Mouse (Mus musculus) layer of hippocampus, adult 8-10 months (tissue): ENCODE measurements around the gene Ripk3. TPM values are rescaled to one million over a fixed set of nuclear protein-coding genes. Genes with fewer than 3 reads are reported as not detected.

ENCODE experiments used
- DNase-seq, 2 experiments: peaks; one replicate each; pipeline ENCODE4 v3.0.0; 2022; ENCODE audit warnings: low spot score in 2 of 2
- total RNA-seq, 4 experiments: library from RNA; stranded (reverse); gene quantifications; 2 replicates each; pipeline ENCODE4 v1.2.4; 2022

Ripk3 gene
- total RNA-seq, 4 experiments from 2014 or later, result 0.95 to 3.4 (median 0.99) TPM; not detected in 1

- DNase-seq, result no peak
Measured at GRCm38 (mm10) chr14:55795380-55796163, 6.9 kb upstream of the Ripk3 start.

DNA sequence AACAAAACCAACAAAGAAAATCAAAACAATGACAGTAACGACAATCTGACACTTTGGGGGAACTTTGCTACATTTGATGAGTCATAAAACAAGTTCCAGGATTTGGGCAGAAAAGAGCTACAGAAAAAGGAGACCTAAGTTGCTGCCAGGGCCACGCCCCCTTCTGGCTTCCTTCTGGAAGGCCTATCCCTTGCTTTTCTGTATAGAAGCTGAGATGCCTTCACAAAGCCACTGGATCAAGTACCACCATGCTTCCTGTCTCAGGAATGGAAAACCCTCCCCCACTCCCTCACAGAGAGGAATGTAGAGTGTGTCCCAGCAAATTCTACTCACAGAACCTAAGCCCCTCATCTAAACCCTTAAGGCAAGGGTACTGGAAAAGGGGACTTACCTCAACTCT is 5.3 kb upstream of the Ripk3 start:
- DNase-seq, result no peak

DNA sequence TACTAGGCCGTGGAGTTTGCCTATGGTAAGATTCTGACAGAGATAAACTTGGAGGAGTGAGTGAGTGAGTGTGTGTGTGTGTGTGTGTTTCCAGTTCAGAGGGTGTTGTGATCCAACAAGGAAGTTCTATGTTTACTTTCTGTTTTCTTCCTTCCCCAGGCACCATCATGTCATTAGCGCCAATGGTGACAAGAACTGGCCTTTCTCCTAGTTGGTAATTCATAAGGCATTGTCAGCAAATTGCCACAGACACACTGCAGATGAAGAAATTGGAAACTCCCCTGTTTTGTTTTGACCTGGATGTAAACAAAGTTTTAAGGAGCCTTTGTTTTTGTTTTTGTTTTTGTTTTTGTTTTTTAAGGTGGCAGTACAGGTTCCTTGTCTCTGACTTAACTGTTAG is 4.8 kb upstream of the Ripk3 start:
- DNase-seq, result no peak

GRCm38 (mm10) chr14:55787731-55788130 is 934 bp downstream of the Ripk3 start:
- no peak for DNase-seq

- DNase-seq, result no peak
Measured at GRCm38 (mm10) chr14:55785195-55785594, 3.5 kb downstream of the Ripk3 start.

DNA sequence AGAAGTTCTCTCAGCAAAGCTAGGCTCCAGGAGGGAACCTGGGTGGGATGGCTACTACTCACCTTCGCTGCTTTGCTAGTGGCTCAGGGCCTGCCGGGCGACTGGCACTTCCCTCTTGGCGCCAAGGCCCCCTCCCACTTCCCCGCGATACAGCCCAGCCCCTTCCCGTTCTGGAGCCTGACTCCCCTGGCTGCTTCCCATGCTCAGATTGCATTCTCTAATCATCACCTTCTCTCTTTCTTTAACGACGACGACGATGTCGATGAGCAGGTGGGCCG is 4.8 kb downstream of the Ripk3 start, which contains the start of gene Adcy4:
Adcy4 (minus strand) TSS at position 138 of the 278 bp plus-strand sequence.
- DNase-seq, result no peak

DNA sequence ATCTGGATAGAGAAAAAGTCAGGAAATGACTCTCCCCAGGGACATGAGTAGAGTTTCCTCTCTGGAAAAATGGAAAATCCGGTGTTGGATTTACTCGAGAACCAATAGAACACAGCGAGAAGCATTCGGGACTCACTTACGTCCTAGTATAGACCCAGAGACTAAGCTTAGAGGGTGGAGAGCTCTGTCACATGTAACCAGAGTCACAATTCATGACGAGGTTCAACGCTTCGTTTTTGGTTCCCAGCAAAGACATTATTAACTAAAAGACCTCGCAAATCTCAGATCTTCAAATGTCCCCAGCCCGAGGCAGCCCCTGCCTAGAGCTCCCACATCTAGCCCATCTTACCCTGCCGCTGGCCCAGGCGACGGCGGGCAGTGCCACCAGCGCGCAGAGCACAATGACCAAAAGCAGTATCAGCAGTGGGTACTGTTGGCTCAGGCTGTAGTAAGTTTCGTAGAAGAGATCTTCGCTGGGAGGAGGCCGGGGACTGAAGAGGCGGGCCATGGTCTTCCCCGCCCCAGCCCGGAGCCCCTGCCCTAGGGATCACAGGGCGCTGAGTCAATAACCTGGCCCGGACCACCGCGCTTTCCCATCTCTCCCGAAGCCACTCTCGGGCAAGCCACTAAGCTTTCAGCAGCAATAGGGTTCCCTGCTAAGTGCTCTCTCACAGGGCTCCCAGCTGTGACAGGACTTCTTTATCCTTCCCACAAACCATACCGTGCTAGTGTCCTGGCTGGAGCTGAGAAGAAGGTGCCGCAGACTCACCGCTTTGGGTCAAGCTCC is 5.3 kb downstream of the Ripk3 start:
- no peak for DNase-seq

DNA sequence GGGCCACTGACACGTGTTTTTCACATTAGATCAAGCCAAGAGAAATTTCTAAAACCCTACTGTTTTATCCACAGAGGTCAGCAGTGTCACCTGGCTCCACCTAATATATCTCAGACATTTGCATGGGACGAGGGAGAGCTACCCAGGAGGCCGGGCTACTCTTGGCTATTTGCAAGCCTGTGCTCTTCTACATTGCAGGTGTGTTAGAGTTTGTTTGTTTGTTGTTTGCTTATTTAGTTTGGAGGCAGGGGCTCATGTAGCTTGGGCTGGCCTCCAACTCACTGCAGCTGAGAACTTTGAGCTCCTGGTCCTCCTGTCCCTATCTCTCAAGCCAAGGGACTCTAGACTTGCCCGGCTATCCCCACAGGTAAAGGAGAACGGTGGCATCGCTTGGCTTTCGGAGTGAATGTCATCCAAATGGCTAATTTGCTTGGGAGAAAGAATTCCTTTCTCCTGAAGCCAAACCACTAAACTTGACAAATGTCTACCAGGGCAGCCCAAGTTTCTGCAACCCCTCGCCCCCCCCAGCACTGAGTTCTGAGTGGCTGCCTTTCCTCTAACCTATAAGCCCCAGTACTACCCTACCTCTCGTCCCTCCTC is 6.2 kb downstream of the Ripk3 start:
- no peak for DNase-seq

GRCm38 (mm10) chr14:55781310-55781709 is 7.4 kb downstream of the Ripk3 start:
- DNase-seq, result peak; percentile 43 to 51

DNA sequence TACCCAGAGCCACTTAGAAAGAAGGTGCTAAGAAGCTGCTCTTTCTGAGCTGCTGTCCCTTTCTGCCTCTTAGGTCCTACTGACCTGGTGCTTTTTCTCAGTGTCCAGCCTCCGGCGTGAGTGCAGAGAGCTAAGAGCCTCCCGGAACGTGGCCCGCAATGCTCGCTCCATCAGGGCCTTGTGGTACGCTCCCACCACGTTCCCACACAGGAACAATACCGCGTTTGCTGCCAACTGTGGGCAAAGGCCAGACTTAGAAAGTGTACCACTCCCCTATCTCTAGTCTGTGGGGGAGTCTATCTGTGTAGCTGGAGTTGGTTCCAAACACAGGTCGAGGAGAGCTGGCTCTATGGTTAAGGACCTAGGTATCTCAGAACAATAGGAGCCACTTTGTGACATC is 7.9 kb downstream of the Ripk3 start:
- peak in 1 of 2 experiments; percentile 6 for DNase-seq

- DNase-seq, result peak in 1 of 2 experiments; percentile 2
Measured at GRCm38 (mm10) chr14:55779656-55780055, 9.0 kb downstream of the Ripk3 start.

- peak in 1 of 2 experiments; percentile 1 for DNase-seq
Measured at GRCm38 (mm10) chr14:55778686-55779085, 10.0 kb downstream of the Ripk3 start.

GRCm38 (mm10) chr14:55777806-55778205 is 10.9 kb downstream of the Ripk3 start:
- DNase-seq, result no peak

DNA sequence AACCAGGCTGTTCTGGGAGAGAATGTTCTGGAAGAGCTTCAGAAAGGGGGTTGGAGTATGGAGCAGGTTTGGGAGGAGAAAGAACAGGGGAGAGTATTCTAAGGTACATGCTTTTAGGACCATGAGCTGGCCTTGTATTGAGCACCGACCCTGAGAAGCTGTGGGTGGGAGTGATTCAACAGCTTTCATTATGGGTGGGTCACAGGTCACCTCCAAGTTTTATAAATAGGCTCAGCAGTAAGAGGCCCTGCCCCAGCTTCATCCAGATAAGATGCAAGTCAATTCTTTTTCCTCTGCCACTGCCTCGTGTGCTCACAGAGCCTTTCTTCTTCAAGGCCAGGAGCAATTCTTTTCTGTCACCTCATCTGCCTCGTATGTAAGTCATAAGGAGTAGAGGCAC is 11.5 kb downstream of the Ripk3 start:
- DNase-seq, result no peak

DNA sequence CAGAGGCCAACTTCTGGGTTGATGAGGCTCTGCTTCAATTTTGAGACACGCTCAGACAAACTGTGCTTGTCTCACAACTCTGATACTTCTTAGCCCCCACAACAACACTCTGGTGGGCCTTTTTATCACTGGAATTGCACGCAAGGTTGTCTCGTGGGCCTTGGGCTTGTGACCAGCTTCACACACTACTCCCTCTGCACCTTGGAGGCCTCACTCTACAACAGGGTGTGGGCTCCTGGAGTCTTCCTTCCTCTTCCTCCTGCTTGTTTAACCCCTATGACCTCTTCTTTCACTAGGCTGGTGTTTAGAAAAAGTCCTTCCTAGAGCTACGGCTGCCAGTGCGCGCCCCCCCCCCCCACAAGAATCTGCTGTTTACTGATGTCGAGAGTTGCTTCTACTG is 12.0 kb downstream of the Ripk3 start:
- no peak for DNase-seq

DNA sequence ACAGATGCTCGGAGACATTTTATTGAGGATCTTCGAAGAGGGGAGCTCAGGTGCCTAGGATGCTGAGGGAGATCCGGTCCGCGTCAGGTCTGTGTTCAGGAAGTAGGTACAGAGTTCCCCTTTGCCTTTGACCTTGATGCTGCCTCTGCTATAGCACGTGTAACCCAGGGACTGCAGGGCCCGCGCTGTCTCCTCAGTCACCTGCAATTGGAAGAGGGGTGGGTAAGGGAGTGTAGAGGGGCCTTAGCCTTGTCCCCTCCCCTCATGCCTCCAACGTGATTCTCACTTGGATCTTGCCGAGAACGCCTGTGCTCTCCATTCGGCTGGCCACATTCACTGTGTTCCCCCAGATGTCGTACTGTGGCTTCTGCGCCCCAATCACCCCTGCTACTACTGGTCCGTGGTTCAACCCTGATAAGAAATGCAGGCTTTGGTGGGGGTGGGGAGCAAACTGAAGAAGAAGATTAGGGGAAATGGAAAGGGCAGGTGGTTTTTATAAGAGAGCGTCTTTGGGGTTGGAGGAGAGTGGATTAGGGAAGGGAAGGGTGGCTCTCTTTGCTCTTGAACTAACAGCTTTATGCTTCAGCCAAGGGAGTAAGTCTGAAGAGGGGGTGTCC is 19.5 kb downstream of the Ripk3 start:
- no peak for DNase-seq

GRCm38 (mm10) chr14:55768555-55768954 is 20.1 kb downstream of the Ripk3 start:
- no peak for DNase-seq

- DNase-seq, result no peak
Measured at GRCm38 (mm10) chr14:55767519-55768414, 20.9 kb downstream of the Ripk3 start.

- no peak for DNase-seq
Measured at GRCm38 (mm10) chr14:55765696-55766095, 23.0 kb downstream of the Ripk3 start, which contains the start of gene Ltb4r1. Gene Ltb4r1 (plus strand): TSS chr14:55765962.

DNA sequence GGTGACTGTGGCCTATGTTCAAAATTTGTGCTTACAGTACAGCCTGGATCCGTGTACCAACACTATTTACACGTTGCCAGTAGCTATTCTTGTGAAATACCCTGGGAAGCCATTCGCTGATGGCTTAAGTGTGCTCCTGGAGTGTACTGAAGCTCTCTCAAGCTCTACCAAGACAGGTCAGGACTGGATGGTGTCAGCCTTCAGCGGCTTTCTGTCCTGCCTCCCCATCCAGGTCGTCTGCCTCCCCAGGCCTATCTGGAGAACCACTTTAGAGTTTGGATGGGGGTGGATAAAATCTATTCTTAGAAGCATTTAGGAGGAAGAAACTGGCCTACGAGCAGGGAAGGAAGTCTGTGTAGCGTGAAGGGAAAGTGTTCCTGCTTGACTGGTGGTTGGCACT is 25.5 kb downstream of the Ripk3 start:
- DNase-seq, result no peak
